Mouse (Mus musculus): ENCODE measurements around the gene Gm27021. TPM values are rescaled to one million over a fixed set of nuclear protein-coding genes. Genes with fewer than 3 reads are reported as not detected.

Gm27021 gene
- polyA plus RNA-seq, 1 experiment = 3.3 TPM

DNA sequence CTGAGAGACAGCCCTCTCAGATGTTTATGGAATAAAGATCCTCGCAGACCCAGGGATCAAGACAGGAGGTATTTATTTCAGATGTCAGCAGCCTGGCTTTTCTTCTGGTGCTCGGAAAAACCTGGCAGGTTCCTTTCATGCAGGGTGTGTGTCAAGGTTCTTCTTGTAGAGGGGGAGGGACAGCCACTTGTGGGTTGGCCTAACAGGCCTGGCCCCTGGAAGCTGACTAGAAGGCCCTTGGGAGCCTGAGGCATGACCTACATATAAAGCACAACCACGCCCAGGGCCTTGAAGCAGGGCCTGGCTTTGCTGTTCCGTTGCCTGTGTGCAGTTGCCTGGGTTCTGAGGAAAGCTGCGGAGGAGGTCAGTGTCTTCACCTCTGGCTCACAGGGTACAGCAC lies 17.2 kb upstream of the Gm27021 start:
- no peak for DNase-seq (ENCODE audit: low read depth)
- TF ChIP-seq CTCF (IDR thresholded peaks at IDR 0.05; ENCODE audit: borderline replicate concordance, extremely low read depth, insufficient read depth, insufficient read length) = no peak
- TF ChIP-seq POLR2A (IDR thresholded peaks at IDR 0.05; ENCODE audit: borderline replicate concordance, extremely low read depth, insufficient read depth, insufficient read length, poor library complexity, severe bottlenecking) = no peak

DNA sequence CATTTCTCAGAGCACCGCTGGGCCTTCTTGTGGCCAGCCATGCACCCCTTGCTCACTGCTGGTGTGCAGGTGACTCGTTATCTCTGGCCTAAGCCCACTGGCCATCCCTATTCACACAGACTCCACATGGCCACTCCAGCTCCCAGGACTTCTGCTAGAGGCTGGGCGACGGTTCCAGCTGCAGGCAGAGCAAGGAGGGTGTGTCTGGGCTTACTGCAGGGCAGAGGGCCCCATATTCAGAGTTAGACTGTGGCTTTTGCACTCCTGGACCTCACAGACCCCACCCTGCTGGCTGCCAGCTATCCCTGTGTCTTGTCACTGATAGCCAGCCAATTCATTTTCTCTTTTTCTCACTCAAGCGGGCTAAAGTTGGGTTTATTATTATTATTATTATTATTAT lies 16.2 kb upstream of the Gm27021 start:
- TF ChIP-seq CTCF (IDR thresholded peaks at IDR 0.05; ENCODE audit: borderline replicate concordance, extremely low read depth, insufficient read depth, insufficient read length) = no peak
- TF ChIP-seq POLR2A (IDR thresholded peaks at IDR 0.05; ENCODE audit: borderline replicate concordance, extremely low read depth, insufficient read depth, insufficient read length, poor library complexity, severe bottlenecking) = no peak
- no peak for DNase-seq (ENCODE audit: low read depth)

- no peak for TF ChIP-seq POLR2A (IDR thresholded peaks at IDR 0.05; ENCODE audit: borderline replicate concordance, extremely low read depth, insufficient read depth, insufficient read length, poor library complexity, severe bottlenecking)
- peak; percentile 68 for TF ChIP-seq CTCF (IDR thresholded peaks at IDR 0.05; ENCODE audit: borderline replicate concordance, extremely low read depth, insufficient read depth, insufficient read length)
- peak; percentile 60 for DNase-seq (ENCODE audit: low read depth)
Observed at GRCm38 (mm10) chr8:120683602-120684001, 15.7 kb upstream of the Gm27021 start.

- TF ChIP-seq POLR2A (IDR thresholded peaks at IDR 0.05; ENCODE audit: borderline replicate concordance, extremely low read depth, insufficient read depth, insufficient read length, poor library complexity, severe bottlenecking) (no peak), CTCF (IDR thresholded peaks at IDR 0.05; ENCODE audit: borderline replicate concordance, extremely low read depth, insufficient read depth, insufficient read length) (no peak)
- no peak for DNase-seq (ENCODE audit: low read depth)
Observed at GRCm38 (mm10) chr8:120681113-120681512, 13.2 kb upstream of the Gm27021 start.

- TF ChIP-seq CTCF (IDR thresholded peaks at IDR 0.05; ENCODE audit: borderline replicate concordance, extremely low read depth, insufficient read depth, insufficient read length) = peak; percentile 70
Observed at GRCm38 (mm10) chr8:120680405-120680804, 12.5 kb upstream of the Gm27021 start.

GRCm38 (mm10) chr8:120679629-120680387 lies 11.9 kb upstream of the Gm27021 start:
- TF ChIP-seq POLR2A (IDR thresholded peaks at IDR 0.05; ENCODE audit: borderline replicate concordance, extremely low read depth, insufficient read depth, insufficient read length, poor library complexity, severe bottlenecking) (no peak), CTCF (IDR thresholded peaks at IDR 0.05; ENCODE audit: borderline replicate concordance, extremely low read depth, insufficient read depth, insufficient read length) (no peak)

More at GRCm38 (mm10) chr8:120680405-120680804, 12.5 kb upstream of the Gm27021 start:
- peak; percentile 29 for DNase-seq (ENCODE audit: low read depth)

DNA sequence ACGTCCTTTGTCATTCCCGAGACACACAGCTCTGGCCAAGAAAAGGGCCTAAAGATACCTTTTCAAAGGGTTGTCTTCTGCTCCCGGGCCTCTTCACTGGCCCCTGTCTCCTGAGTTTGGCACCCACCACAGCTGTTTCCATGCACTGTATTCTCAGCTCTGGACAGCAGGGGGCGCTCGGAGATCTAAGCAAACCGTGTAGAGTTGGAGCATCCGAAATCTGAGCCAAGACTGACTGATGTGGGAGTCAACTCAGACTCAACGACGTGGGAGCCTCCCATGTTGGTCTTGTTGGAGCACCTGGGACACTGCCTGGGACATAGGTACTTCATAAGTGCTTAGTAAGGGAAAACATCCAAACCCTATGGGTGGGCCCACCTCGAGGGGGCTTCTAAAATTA lies 10.6 kb upstream of the Gm27021 start:
- peak; percentile 86 for DNase-seq (ENCODE audit: low read depth)
- peak; percentile 96 for TF ChIP-seq CTCF (IDR thresholded peaks at IDR 0.05; ENCODE audit: borderline replicate concordance, extremely low read depth, insufficient read depth, insufficient read length)
- no peak for TF ChIP-seq POLR2A (IDR thresholded peaks at IDR 0.05; ENCODE audit: borderline replicate concordance, extremely low read depth, insufficient read depth, insufficient read length, poor library complexity, severe bottlenecking)

More at GRCm38 (mm10) chr8:120679629-120680387, 11.9 kb upstream of the Gm27021 start:
- no peak for DNase-seq (ENCODE audit: low read depth)

DNA sequence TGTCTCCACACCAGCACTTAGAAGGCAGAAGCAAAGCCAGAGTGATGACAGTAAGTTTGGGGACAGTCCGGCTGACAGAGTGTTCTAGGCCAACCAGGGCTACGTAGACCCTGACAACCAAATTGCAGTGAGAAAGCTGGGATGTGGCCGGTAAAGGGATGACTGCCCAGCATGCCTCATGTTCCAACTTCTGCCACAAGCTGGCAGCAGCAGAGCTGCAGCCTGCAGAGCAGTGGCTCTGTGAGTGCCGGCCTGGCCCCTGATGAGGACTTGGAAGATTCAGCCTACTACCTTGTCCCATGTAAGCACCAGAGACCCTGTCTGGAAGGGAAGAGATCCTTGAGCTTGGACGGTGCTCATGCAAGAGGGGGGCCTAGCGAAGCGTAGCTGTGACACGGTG lies 7.8 kb upstream of the Gm27021 start:
- DNase-seq (ENCODE audit: low read depth) = no peak
- TF ChIP-seq POLR2A (IDR thresholded peaks at IDR 0.05; ENCODE audit: borderline replicate concordance, extremely low read depth, insufficient read depth, insufficient read length, poor library complexity, severe bottlenecking) (no peak), CTCF (IDR thresholded peaks at IDR 0.05; ENCODE audit: borderline replicate concordance, extremely low read depth, insufficient read depth, insufficient read length) (0 out of 2 replicates have a peak, but pooled peaks have one; percentile 15)

DNA sequence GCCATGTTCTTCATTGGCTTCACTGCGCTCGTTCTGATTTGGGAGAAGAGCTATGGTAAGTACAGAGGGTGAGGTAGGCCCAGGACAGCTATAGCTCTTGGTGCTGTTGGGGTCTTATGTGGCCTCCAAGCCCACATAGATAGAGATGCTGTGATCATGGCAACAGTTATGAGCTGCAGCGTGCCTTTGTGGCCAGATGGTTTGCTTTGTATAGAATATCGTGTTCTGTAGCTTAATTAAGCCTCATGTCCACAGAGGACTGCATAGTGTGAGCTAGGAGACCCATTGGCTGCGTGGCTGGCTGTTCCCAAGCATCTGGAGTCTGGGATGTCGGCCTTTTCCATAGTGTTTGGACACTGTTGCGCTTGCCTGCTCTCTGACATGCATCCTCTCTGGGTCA lies 5.4 kb upstream of the Gm27021 start:
- no peak for TF ChIP-seq POLR2A (IDR thresholded peaks at IDR 0.05; ENCODE audit: borderline replicate concordance, extremely low read depth, insufficient read depth, insufficient read length, poor library complexity, severe bottlenecking)
- TF ChIP-seq CTCF (IDR thresholded peaks at IDR 0.05; ENCODE audit: borderline replicate concordance, extremely low read depth, insufficient read depth, insufficient read length) = no peak
- DNase-seq (ENCODE audit: low read depth) = no peak

DNA sequence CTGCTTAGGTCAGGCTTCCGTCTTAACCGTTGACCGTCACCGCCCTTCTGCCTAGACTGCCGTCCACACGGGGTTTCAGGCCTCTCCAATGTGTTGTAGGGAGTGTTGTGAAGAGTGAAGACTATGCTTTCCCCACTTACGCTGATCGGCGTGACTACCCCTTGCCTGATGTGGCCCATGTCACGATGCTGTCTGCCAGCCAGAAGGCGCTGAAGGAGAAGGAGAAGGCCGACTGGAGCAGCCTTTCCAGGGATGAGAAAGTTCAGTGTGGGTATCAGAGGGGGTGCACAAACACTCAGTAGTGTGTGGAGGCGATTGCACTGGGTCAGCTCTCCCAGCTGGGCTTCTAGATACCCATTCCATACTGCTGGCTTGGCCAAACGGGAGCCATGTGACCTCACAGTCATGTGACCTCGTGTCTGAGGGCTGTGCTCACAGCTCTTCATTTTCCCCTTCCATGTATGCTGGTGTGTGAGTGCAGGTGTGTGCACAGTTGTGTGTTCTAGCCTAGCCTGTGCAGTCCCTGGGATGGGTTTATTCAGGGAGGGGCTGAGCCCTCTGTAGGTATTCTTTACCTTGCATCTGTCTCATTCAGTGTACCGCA lies 4.8 kb upstream of the Gm27021 start:
- TF ChIP-seq POLR2A (IDR thresholded peaks at IDR 0.05; ENCODE audit: borderline replicate concordance, extremely low read depth, insufficient read depth, insufficient read length, poor library complexity, severe bottlenecking) = no peak
- TF ChIP-seq CTCF (IDR thresholded peaks at IDR 0.05; ENCODE audit: borderline replicate concordance, extremely low read depth, insufficient read depth, insufficient read length) = no peak
- DNase-seq (ENCODE audit: low read depth) = no peak

DNA sequence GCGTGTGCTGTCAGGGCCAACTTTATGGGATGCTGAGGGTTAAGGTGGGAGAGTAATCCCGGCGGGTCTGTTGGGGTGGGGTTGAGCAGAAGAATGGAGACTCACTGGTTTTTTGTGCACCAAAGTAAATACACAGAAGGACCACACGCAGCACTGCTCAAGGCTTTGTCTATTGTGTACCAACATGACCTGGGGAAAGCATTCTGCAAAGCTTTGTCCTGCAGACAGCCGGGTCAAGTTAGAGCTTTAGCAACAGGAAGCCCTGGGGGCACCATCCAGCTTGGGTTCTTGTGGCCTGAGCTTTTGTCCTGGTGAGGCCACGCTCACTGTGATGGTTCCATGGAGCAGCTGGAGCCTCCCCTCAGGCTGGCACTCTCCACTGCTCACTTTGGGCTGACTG lies 3.9 kb upstream of the Gm27021 start:
- DNase-seq (ENCODE audit: low read depth) = no peak
- TF ChIP-seq POLR2A (IDR thresholded peaks at IDR 0.05; ENCODE audit: borderline replicate concordance, extremely low read depth, insufficient read depth, insufficient read length, poor library complexity, severe bottlenecking) (no peak), CTCF (IDR thresholded peaks at IDR 0.05; ENCODE audit: borderline replicate concordance, extremely low read depth, insufficient read depth, insufficient read length) (no peak)
